Mouse (Mus musculus): ENCODE data around the gene Gm10837. TPM values are rescaled to one million over a fixed set of nuclear protein-coding genes. Genes with fewer than 3 reads are reported as not detected.

The Gm10837 gene
- total and polyA plus RNA-seq, 3 experiments: not detected

DNA sequence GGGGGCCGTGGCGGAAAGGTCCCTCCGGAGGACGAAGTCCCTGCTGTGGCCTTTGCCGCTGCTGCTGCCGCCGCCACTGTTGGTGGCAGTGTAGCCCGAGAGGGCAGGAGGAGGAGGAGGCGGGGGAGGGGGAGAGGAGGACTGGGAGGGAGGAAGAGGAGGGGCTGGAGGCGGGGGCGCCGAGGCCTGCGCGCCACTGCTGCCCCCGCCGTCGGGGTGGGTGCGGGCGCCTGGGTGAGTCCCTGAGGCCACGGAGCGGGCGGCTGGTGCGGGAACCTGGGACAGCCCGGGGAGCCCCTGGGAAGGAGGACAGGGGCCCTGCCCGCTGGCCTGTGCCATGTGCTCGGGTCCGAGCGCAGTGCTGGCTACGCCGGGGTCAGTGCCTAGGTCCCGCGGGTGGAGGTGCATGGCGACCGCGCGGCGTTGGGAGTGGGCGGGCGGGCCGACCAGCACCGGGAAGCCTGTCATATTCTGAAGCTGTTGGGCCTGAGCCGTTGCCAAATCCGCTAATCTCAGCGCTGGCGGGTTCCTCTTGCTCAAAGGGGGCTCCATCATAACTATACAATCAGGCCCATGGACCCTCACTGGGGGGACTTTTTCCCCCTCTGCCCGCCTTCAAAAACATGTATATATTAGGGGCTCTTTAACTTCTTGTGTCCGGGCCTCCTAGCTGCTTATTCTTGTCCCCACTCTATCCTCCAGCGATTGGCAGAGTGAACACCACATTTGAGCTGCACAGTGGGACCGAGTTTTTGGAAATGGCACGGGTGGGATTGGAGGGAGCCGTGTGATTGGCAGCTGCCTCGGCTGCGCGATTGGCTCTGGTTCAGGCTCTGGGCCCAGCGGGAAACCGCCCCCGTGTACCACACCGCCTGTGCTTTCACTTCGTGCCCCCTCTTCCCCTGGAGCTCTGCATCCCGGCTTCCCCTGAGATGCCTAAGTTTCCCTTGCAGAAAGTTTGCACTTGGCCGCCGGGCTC, 25.3 kb upstream of the Gm10837 start, which contains the start of gene Zic5:
TSS of gene Zic5 (minus strand) at position 915 of the 979 bp plus-strand sequence.
- DNase-seq: peak; percentile 44

DNA sequence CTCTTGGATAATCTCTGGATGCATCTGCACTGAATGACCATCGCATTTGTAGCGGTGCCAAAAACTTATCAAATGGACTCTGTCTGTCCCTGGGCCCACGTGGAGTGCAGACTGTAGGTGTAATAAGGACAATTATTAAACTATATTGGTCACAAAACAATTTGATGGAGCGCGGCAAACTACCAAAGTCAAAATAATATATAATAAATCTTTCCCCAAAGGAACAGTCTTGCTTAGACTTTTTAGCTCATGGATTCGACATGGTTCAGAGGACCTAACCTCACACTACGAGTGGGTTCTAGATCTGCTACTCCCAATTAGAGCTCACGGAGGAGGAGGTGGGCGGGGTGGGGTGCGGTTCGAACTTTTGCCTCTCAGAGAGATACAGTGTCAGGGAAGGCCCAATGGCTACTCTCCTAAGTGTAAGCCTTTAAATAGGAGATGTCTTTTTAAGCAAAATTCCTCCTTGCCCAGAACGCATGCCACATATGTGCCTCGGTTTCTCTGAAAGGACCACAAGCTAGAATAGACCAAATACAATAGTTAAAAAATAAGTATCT, 24.4 kb upstream of the Gm10837 start:
- DNase-seq: no peak

DNA sequence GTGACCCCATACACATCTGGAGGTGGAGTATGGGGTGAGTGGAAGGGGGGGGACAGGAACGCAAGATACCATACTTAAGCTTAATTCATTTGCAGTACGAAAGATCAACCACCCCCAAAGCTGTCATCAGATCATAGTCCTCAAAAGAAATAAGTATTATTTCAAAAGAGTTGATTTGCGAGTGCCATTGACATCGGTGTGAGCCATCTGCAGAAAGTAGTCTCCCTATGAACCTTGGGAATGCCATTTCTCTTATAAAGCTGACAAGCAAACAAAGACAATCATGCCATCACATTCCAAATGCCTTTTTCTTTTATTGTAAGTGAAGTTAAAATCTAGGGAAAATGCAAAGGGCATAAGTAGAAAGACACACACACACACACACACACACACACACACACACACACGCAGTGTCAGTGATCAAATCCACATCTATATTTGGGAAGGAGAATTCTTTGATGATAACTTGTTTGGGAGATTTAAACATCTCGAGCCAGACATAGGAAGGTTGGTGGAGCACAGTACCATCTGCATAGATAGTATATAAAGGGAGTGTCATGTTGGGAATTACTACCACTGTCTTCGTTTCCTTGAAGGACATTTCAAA, 23.5 kb upstream of the Gm10837 start:
- DNase-seq: no peak

DNA sequence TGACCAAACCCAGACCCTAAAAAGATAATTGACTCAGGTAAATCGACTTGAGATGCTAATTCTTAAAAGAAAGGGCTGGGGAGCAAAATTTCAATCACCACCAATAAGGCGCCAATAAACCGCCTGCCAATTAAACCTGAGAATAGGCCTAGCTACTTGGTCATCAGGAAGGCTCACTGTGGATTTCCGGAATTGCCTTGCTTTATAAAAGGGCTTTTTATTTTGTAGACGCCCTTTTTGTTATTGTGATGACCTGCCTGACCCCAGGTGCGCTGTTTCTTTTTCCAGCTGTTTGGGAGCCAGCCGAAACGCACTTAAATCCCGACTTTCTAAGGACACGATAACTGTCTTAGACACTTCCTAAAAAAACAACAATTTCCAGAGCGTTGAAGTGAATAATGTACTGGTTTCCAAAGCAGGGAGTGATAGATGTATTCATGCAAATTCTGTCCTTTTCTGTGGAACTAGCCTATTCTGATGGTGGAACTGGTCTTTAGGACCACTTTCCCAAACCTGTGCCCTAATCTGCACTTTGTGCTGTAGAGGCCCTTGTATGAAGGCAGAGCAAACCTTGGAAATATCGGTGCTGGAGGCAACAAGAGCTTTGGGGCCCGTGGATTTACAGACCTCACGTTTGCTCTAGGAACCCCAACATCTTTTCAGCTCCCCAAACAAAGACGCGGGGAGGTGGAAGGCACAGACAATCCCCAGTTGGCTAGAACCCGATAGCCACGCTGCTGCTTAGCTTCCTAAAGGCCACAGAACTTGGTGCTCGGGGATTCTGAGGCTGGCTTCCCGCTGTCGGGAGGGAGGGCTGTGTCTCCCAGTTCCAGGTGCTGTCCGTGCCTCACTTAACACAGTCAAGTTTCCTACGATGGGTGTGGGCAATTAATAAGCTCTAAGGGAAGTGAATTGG, 22.2 kb upstream of the Gm10837 start:
- DNase-seq: no peak

DNA sequence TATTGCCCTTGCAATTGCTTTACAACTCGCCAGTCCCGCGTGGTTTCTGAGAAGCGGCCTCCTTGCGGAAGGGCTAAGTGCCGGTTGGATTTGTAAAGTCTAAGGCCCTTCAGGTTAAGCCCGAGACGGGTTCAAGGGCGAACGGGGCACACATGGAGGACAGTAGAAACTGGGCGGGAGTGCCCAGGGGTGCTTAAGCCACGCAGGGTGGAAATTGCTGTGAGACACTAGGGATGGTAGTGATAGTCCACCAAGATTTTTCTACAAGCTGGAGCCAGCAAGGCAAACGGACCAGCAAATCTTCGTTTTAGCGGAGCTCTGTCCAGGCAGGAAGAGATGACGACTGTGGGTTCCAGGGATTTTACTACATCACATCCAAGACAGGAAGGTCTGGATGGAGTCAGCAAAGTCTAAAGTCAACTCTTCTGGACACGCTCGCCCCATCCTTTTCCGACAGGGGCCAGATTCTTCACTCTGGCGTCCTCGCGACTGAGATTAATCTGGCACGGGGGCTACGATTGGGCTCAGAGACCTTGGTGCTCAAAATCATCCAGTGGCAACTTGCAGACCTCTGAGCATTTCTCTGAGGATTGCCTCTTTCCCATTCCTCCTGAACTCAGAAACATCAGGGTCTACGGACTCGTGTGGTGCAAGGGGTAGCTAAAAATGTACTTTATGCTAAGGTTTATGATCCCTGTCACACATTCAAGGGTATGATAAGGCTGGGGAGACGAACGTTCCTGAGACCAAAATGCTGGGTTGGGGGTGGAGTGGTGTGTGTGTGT, 21.2 kb upstream of the Gm10837 start:
- DNase-seq: no peak

DNA sequence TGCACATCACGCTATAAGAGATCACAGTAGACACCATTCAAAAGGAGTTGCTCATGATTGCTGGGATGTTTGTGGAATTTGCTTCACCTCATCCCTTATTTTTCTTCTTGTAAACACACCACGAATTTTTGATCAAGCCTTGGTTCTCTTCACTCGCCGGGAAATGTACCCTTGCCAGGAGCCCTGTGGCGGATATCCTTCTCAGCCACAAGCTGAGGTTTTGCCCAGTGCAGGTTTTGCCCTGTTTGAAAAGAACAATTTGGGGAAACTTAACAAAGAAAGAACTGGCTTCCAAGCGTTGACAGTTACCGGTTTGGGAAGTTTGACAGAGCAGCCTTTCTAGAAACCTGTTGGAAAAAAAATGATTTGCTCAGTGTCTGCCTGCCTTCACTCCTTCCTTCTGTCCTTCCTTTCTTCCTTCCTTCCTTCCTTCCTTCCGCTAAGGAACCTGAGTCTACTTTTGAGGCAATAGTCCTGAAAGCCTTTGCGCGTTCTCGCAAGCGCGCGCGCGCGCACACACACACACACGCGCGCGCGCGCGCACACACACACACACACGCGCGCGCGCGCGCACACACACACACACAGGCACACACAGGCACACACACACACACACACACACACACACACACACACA, 18.8 kb upstream of the Gm10837 start:
- DNase-seq: no peak

DNA sequence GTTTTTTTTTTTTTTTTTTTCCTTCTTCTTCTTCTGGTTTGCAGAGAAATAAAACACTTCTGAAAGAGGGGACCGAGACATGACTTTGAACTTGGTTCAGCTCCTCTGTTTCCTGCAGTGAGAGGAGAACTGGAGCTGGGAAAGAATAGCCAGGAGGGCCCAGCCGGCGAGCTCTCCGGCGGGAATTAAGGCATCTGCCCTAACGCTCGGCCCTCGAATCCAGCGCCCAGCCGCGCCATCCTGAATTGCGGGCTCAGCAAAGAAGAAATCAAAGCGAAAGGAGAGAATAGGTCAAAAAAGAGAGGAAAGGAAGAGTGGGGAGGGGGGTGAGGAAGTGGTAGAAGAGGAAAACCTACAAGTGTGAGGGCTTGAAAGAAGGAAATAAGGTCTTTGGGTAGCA, 18.2 kb upstream of the Gm10837 start:
- no peak for DNase-seq

DNA sequence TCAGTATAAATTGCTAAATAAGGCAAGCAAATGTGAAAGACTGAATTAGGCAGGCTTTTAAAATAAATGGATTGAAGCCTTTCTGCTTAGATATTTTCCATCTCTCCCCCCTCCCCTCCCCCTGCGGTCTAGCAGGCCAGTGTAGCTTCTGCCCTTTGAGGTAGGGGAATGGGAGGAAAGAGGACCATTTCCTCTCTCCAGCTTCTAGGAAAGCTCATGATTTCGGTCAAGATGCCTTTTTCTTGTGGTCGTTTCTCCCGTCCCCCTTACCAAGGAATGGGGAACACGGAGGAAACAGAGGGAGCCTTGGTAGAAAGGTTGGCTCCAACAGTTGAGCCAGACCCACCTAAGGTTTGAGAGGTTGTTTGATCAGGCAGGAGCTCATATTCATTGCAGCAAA, 17.7 kb upstream of the Gm10837 start:
- no peak for DNase-seq

DNA sequence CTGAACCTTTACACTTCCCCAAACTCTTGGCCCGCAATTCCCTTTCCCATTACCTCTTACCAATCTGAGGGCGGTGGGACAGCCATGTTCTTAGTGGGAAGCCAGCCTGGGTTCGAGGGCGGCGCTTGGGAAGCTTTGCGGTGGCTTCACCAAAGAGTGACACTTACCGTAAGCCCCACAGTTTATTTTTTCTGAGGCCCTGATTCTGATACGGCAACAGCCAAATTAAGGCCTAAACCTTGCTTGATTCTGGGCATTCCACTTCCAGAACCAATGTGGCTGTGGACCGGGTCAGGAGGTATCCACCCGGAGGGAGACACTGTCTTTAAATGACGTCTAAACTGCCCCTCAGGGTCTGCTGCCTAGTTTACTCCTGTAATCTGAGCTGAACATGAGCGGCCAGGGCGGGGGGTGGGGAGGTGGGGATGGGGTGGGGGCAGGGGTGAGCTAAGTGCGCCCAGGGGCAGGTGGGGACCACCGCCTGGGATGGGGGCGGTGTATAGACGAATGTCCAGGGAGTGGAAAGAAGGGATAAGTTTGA, 17.1 kb upstream of the Gm10837 start:
- DNase-seq: no peak

DNA sequence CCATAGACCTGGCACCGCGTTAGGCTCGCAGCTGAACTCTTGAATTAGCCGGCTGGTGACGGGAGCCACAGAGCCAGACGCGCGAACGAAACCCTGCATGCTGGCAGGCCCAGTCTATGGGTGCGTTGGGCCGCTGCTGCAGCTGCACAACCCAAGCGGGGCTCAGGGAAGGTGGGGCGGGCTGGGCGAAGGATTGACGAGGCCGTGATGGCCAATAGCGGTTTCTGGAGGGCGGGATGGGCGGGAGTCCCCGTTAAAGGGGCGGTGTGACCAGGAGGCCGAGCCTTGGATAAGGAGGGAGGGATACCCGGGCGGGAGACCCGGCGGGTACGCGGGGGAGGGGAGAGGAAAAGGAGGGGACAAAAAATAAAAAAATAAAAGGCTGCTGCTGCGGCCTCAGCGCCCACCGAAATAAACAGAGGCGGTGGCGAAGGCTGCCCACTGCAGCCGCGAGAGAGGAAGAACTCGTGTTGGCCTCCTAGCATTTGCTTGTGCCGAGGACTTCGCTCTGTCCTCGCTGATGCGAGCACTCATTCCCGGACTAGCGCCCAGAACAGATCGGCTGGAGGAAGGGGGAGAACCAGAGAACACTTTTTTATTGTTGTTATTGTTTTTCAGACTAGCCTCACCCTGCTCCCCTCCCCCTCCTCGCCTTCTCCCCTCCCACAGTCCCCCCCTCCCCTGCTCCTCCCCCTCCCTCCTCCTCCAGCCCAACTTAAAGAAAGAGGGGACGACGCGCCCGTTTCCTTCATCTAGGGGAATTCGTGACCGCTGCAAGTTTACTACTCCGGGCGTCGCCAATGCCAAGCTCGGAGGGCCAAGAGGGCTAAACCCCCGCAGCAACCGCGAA, 16.1 kb upstream of the Gm10837 start:
- DNase-seq: peak; percentile 29

DNA sequence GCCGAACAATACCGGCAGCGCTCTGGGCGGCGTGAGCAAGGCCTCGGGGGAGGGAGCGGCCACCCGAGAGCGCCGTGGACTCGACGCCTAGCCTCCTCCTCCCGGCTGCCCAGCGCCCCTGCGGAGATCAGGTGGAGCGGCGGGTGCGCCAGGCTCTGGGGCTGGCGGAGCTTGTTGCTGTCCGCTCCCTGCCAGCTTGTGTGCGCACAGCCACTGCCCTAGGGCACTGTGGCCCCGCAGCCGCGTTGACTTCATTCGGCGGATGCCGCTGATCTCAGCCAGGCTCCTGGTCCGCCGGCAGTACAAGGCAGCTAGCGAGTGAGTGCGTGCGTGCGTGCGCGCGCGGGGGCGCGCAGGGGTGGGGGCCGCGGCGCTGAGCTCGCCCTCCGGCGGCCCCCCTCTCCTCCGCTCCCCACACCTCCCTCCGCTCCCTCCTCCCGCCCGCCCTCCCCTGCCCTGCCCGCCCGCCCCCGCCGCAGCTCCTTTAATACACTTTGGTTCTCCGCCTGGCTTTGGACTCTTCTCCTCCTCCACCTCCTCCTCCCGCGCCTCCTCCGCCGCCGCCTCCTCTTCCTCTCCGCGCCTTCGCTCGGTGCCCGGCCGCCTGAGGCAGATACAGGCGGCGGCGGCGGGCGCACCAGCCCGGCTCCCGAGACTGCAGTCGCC, 15.4 kb upstream of the Gm10837 start, which contains the start of gene Zic2:
TSS of gene Zic2 (plus strand) at position 545 of the 666 bp plus-strand sequence.
- DNase-seq: peak; percentile 60

DNA sequence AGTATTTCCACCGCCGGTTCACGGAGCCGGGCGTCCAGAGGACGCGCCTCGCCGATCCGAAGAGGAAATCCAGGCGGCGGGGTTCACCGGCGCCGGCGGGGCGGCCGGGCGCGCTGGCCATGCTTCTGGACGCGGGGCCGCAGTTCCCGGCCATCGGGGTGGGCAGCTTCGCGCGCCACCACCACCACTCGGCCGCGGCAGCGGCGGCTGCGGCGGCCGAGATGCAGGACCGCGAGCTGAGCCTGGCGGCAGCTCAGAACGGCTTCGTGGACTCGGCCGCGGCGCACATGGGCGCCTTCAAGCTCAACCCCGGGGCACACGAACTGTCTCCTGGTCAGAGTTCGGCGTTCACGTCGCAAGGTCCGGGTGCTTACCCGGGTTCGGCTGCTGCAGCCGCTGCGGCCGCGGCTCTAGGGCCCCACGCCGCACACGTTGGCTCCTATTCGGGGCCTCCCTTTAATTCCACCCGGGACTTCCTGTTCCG, 14.8 kb upstream of the Gm10837 start:
- peak; percentile 43 for DNase-seq

DNA sequence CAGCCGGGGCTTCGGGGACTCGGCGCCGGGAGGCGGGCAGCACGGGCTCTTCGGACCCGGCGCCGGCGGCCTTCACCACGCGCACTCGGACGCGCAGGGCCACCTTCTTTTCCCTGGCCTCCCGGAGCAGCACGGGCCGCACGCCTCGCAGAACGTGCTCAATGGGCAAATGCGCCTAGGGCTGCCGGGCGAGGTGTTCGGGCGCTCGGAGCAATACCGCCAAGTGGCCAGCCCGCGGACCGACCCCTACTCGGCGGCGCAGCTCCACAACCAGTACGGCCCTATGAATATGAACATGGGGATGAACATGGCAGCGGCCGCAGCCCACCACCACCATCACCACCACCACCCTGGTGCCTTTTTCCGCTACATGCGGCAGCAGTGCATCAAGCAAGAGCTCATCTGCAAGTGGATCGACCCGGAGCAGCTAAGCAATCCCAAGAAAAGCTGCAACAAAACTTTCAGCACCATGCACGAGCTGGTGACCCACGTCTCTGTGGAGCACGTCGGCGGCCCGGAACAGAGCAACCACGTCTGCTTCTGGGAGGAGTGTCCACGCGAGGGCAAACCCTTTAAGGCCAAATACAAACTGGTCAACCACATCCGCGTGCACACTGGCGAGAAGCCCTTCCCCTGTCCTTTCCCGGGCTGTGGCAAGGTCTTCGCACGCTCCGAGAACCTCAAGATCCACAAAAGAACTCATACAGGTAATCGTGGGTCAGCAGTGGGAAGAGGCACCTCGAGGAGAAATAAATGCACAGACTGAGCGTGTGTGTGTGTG, 14.2 kb upstream of the Gm10837 start:
- DNase-seq: peak; percentile 30

DNA sequence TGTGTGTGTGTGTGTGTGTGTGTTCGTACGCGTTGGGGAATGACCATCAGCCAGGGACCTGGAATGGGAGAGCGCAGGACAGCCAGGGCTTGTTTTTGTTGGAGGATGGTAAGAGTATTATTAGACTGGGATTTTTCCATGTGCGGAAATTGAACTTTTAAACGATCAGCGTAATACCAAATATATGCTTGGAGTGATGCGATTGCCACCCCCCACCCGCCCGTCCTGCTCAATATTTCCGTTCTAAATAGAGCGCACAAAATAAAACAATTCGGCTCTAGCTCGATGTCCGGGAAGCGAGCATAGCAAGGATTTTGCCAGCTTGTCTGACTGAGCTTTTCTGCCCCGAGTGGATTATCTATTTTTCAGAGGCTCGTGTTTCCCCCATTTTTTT, 13.6 kb upstream of the Gm10837 start:
- no peak for DNase-seq

DNA sequence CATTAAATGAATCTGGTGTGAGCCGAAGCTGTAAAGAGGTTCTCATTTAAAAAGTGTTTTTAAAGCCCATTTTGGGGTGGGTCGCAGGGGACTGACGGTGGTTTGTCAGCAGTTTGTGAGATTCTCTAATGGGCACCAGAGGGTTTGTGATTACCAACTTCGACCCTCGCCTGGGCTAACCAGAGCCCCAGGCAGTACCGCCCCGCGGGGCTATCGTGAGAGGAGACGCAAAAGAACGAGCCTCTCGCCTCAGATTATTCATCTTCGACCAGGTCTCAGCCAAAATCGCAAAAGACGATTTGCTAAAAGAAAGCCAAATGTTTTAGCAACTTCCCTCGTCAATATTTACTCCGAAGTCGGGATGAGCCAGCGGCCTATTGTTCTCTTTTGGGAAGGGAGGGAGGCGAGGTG, 13.1 kb upstream of the Gm10837 start:
- no peak for DNase-seq

DNA sequence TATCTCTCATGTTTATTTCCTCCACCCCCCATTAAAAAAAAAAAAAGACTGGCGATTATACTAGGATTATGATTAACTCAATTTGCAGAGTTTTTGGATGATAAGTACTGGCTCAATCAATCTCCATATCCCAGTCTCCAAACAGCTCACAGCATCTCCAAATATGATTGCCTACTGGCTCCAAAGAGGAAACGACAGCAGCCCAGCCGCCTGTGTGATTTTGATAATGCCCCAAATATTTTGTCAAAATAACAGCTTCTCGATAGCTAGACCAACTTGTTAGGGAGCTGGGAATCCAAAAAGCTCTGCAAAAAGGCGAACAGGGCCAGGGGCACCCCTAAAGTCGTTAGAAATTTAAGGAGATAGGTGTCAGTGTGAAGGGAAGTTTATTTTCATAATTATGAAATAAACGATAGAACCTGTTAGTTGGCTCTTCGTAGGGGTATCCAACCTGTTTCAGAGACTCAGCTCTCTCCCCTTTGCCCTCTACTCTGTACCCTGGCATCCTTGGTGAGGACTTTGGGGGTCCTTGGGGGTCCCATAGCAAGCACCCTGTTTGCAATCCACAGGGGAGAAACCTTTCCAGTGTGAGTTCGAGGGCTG, 12.3 kb upstream of the Gm10837 start:
- no peak for DNase-seq

DNA sequence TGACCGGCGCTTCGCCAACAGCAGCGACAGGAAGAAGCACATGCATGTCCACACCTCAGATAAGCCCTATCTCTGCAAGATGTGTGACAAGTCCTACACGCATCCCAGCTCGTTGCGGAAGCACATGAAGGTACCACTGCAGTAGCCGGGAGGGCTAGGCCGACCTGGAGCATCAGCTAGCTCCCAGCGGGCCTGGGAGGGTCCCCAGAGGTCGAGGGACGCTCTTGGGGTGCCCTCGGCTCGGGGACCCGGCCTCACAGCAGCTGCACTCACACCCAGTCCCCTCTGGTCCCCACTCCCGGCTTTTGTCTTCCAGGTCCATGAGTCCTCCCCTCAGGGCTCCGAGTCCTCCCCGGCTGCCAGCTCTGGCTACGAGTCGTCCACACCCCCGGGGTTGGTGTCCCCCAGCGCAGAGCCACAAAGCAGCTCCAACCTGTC, 11.8 kb upstream of the Gm10837 start:
- no peak for DNase-seq
